Mouse (Mus musculus) embryo, embryonic 11.5 days (tissue): ENCODE results near the gene Rrm1.
"Not testable (repeated sequence)": the region's sequence is repeated elsewhere in the genome, so short reads cannot be mapped to it uniquely, and the experiment has no call there.

ENCODE experiments used
- DNase-seq: peaks from one replicate; pipeline ENCODE4 v3.0.0-alpha.2; 2012; ENCODE audit warnings: low read depth, low spot score

The Rrm1 gene

DNA sequence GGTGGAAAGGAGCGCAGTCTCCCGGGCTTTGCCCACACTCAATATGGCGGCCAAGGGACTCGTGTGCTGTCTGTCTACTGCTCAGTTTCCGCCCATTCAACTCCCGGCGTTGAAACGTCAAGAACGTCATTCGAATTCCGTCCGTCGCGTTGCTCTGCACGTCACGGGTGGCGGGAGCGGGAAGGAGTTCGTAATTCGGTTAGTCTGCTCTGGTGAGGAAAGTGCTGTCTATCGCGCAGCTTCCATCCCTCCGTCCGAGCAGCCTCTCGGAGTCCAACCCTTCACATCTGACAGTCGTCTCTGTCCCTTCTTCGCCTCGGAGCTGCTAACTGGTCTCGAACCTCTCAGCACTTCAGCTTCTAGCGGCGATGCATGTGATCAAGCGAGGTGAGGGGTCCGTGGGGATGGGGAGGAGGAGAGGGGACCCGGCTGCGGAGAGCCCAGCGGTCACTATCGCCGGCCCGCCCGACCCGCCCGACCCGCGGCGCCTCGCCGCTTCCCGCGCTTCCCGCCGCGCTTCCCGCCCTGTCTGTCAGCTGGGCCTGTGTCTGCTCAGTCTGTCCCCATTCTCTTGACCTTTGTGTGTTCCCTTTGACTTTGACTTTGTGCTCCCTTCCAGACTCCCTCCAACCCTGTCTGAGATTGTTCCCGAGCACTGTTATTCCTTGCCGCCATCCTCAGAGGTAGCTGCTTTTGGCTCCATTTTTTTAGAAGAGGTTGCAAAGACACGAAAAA, at the start of gene Rrm1:
TSS of gene Rrm1 (plus strand) at position 39 of the 735 bp plus-strand sequence.
- peak; percentile 95 for DNase-seq

DNA sequence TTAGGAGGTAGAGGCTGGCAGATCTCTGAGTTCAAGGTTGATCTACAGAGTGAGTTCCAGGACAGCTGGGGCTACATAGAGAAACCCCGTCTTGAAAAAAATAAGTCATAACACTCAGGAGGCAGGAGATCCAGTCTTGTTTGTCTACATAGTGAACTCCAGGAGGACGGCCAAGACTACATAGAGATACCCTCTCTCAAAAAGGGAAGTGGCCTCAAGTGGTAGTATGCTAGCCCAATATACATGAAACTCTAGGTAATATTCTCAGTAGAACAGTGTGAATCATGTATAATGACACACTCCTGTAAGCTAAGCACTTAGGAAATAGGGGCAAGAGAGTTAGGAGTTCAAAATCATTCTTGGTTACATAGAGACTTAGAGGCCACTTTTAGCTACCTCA, 47.6 kb upstream of the Rrm1 start:
- DNase-seq: no peak

DNA sequence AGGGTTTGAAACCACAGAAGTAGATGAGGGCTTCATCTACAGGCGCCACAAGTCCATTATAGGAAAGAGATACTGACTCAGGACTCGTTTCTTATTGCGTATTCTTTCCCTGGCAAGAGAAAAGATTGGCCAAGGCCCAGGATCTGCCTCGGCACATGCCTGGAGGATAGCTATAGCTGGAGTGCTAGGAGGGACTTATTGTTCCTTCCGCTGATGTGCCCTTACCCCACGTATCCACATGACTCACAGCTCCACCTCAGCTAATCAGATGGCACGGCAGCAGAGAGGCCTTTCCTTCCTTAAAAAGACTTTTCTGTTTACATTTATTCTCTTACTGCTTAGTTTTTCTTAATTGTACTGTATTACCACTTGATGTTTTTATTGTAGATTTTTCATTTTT, 45.6 kb upstream of the Rrm1 start:
- no peak for DNase-seq

DNA sequence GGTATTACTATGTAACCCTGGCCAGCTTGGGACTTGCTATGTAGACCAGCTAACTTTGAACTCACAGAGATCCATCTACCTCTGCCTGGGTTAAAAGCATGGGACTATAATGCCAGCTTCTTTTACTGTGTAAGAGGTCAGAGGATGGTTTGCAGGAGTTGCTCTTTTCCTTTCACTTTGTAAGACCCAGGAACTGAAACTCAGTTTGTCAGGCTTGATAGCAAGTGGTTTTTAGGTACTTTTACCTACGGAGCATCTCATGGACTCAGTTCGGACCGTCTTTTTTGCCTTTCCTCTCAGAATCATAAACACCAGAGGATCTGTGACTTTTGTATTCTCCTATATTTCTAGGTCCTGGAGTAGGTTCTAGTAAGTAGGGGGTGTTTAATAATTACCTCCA, 45.2 kb upstream of the Rrm1 start:
- no peak for DNase-seq

DNA sequence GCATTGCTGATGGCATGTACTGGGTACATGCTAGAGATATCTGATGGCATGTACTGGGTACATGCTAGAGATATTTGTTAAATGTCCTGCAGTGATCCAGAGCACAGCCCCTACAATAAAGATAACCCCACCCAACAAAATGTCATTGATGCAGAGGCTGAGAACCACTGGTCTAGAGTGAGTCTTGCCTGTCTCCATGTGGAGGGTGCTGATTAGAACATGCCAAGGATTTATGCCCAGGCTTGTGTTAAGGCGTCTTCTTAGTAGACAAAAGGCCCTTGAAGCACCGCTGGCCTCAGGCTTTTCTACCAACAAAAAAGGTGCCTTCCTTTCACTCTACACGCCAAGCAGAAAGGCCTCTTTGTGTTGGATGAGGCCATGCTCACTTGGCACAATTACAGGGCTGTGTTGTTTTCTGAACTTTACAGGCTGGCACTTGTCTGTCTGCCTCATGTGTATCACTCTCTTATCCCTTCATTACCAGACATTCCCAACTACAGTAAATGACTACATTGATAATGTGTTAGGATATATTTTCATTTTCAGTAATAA, 42.2 kb upstream of the Rrm1 start:
- DNase-seq: no peak

DNA sequence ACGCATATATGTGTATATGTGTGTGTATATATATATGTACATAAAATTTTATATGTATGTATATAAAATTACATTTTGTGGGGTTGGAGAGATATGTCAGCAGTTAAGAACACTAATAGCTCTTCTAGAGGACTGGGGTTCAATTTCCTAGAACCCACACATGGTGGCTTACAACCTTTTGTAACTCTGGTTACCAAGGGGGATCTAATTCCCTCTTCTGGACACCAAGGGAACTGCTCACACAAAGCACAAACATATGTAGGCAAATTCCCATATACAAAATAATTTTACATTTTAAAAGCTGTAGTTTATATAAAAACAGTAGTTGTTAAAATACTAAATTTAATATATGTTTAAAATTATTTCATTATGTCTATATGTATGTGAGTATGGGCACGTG, 37.4 kb upstream of the Rrm1 start:
- DNase-seq: no peak

DNA sequence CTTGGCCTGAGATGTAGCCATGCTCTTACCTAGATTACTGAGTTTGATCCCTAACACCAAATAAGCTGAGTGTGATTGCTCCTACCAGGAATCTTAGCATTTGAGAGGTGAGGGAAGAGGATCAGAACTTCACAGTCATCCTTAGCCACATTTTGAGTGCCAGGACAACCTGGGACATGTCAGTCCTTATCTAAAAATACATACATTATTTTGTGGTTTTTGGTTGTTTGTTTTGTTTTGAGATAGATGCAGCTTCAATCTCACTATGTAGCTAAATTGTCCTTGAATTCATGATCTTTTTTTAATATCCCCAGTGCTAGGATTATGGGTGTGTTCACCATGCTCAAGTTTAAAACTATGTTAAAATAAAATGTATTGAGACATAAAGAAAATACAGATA, 34.1 kb upstream of the Rrm1 start:
- no peak for DNase-seq

DNA sequence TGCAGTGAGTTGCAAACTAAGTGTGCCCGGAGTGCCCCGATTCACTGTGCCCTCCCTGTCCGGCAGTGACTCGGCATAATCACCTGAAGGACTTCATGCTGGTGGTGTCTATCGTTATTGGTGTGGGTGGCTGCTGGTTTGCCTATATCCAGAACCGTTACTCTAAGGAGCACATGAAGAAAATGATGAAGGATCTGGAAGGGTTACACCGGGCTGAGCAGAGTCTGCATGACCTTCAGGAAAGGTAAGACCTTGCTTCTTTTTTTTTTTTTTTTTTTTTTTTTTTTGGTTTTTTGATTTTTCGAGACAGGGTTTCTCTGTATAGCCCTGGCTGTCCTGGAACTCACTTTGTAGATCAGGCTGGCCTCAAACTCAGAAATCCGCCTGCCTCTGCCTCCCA, 26.2 kb upstream of the Rrm1 start:
- not testable (repeated sequence) for DNase-seq

DNA sequence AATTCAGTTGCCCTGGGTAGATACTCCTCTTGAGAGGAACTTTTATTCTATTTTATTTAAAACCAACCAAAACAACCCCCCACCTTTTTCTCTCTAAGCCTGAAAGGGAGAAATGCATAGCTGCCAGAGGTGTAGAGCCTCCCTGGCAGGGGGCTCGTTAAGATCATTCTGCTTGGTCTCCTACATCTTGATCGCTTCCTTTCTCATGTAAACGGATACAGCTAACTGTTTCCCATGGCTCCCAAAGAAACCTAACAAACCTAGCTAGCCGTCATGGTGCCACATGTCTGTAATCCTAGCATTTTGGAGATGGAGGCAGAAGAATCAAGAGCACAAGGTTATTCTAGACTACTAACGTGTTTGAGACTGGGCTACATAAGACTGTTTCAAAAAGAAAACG, 25.7 kb upstream of the Rrm1 start:
- DNase-seq: no peak

DNA sequence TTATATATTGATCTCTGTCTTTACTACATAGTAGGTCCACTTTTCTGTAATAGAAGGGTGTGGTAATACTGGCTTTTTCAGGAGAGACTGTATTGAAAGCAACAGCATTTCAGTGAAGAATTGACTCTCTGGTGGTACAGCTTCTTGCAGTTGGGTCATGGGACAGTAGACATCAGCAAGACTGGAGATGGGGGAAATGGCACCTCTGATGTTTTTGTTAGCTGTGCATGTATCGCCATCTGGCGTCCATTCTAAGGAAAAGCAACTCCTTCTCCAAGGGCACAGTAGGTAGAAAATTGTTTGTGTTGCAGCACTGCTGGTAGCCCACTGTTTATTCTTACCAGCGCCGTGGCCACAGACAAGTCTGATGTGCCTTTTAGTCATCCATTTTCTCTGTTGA, 24.1 kb upstream of the Rrm1 start:
- peak; percentile 56 for DNase-seq

DNA sequence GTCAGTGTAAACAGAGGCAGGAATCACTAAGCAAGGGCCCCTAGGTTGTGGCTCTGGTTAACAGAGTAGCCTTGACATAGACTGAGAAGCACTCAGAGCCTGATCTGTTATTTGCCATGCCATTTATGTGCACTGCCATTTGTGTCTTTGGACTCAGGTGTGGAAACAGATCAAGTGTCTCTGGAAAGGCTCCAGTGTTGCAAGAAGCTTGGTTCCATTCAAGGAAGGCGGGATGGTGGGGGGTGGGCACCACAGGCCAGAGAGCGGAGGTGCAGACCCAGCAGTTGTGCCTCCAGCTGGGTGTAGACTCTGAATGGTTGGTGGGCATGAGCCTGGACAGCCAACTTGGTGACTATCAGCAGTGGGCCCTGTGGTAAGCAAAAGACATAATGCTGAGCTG, 19.5 kb upstream of the Rrm1 start:
- DNase-seq: no peak

DNA sequence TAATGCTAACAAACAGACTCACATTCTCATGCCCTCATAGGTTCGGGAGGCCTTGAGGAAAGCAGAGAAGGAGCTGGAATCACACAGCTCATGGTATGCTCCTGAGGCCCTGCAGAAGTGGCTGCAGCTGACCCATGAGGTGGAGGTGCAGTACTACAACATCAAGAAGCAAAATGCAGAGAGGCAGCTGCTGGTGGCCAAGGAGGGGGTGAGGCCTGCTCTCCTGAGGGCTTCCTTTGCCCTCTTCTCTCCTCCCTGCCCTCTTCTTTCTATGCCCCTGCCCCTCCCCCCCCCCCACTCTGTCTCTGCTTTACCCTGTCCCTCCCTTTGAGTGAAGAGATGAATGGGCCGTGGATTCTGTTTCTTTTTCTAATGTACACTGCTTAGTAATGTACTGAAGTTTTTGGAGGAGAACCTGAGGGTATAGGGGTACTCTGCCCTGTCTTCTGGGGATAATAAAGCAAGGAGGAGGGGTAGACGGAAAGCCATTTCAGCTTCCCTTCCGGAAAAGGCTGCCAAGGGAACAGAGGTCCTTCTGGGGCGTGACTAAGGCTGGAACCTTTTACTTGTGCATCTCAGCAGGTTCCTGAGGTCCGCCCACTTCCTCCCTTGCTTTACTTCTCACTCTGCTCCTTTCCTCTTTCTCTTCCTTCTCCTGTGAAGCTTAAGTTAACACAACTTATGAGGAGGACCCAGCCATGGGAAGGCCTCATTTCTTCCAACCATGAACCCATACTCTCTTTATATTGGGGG, 15.4 kb upstream of the Rrm1 start:
- no peak for DNase-seq

DNA sequence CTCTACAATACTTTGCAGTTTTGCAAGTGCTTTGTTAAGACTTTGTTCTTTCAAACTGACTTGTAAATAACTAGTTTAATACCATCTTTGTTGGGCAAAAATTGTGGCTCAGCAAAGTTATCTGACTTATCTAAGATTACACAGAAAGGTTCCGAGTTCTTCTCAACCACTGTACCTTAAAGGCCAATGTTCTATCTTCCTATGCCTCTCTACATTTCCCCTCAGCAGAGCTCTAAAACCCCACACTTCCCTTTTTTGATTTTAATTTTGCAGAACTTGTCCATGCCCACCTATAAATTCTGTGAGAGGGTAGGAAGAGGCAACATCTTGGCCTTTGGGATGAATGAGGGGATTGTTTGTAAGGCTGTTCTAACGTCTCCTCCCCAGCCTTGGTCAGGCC, 7.2 kb upstream of the Rrm1 start:
- DNase-seq: no peak

DNA sequence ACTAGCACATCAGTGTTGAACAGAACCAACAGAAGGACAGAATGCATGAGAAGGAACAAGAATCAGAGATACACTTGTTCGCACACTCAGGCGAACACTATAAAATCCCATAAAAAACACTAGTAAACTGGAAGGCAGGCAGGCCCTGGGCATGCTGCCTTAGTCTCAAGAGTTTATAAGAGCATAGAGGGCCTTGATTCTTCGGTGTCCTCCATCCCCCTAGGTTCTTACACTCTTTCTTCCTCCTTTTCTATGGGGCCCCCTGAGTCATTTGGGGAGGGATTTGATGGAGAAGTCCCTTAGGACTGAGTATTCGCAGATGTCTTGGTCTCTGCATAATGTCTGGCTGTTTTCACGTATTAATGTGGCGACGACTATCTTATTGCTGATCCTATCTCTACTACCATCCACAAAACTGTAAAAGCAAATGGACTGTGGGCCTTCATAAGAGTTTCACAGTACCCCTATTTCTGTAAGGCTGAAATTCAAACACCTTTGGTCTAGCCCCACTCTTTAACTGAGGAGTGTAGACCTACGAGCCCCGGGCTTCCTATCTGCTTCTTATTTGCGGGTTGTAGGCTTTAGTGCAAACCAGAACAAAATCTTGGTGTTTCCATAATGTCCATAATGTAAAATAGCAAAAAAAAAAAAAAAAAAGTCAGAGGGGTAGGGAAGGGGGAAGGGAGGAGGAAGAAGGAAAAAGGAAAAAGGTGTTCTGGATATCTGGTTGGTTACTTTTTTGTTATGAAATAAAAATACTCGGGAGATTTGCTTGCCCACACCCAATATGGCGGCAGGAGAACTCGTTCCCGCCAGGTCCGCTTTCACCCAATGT, 456 bp upstream of the Rrm1 start:
- DNase-seq: no peak

DNA sequence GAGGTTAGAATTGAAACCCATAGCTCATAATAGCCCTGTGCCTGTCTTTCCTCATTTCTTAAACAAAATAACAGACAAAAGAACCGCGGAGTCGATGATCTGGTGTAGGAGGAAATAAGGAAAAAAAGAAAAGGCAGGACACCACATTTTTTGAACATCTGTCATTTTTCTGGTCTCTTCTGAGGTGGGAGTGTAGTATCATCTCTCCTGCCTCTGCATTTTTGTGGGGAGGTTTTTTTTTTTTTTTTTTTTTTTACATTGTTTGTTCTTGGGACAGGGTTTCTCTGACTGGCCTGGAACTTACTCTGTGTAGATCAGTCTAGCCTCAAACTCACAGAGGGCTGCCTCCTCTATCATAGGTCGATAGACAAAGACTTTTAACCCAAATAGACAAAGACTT, 937 bp downstream of the Rrm1 start:
- DNase-seq: no peak

DNA sequence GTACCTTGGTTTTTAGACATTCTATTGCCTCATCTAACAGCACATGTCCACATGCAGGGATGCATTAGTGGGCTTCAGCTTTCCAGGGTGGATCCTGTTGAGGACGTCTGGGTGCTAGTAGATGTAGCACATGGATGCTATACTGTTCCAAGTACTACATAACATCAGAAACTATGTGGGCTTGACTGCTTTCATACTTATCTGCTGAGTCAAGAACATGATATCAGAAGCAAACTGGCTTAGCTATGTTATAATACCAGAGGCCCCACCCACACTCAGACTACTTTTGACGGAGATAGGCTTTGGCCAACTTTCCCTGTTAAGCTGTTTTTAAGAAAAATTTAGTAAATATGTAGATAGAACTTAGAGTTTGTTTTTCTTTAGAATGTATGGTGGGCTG, 2.8 kb downstream of the Rrm1 start:
- no peak for DNase-seq

DNA sequence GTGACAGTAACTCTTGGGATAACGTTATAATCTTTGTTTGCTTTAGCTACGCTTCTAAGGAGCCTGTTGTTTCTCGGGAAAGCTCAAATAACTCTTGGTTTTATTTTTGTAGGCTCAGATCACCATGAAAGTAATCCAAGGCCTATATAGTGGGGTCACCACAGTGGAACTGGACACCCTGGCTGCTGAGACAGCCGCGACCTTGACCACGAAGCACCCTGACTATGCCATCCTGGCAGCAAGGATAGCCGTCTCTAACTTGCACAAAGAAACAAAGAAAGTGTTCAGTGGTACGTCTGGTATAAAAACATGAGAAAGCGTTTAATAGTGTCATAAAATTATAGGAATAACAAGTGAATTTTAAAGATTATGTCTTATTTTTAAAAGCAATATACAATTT, 4.9 kb downstream of the Rrm1 start:
- DNase-seq: no peak

DNA sequence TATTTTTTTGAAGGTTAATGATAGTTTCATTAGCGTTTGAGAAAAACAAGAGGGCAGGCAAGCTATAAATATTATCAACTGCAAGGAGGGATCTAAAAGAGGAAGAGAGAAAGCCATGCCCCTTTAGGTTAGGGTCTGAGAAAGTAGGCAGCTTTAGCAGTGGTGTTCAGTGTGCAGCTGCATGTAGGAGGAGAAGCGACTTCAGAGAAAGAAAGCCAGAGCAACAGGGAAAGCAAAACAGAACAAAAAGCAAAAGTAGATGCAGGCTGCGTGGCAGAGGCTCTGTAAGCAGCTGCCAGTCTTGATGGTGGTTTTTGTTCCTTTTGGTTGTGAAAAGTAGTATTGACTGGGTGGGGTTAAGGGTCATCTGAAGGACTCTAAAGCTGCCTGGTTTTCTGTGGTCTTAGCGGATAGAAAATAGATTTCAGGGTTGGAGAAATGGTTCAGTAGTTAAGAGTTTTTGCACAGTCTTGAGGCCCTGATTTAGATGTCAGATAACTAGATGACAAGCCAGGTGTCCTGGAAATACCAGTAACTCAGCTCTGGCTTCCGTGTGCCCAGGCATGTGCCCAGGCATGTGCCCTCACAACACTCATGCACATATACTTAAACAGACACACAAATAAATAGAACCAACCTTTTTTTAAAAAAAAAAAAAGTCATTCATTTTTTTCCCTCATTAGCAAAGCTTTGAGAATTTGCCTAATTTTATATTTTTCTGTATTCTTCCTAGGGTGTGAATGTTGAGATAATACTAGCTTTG, 17.3 kb downstream of the Rrm1 start:
- no peak for DNase-seq

DNA sequence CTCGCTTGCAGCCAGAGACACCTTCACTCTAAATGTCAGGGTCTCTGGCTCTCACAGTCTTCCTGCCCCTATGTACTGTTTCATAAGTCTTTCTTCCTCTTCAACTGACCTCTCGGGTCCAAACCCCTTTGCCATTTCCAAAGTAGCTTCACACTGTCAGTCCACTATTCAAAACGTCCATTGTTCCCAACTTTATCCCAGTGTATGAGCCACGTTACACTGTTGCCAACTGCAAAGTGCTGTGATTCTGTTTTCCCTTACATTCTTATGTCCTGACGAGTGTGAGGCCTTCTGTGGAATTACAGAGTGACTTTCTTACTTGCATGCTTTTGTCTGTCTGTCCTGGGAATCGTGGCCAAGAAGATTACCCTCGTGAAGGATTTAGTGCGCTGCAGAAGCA, 26.1 kb downstream of the Rrm1 start:
- DNase-seq: no peak

DNA sequence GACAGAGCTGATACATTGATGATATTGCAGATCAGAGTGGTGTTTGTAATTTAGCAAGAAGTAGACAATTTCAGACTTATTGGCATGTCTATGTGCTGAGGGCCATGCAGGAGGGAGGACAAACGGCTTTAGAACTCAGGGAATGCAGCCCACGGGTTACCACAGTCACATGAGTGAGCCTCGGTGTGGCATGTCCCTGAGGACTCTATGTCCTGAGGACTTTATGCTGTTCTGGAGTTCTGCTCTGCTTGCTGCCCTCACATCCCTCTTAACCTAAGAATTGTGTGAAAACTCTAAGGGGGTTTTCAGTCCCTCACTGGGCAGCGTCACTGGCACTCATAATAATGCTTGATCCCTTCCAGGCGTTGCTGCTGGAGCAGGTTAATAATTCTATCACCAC, 31.2 kb downstream of the Rrm1 start:
- no peak for DNase-seq

DNA sequence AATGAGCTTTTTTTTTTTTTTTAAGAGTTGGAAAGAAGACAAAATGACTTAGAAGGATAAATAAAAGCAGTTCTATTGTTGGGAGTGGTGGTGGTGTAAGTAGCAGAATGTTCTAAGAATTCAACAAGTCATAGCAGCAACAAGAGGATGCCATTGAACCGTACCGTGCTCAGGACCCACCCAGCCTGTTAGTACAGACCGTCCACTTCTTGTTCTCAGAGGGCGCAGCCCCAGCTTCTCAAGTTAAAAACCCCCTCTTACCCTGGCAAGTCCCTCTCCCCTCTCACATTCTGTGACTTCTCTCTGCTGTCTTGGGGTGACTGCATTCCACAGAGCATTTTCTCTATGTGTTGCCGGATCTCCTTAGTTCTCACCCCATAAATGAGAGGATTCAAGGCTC, 35.1 kb downstream of the Rrm1 start:
- no peak for DNase-seq

DNA sequence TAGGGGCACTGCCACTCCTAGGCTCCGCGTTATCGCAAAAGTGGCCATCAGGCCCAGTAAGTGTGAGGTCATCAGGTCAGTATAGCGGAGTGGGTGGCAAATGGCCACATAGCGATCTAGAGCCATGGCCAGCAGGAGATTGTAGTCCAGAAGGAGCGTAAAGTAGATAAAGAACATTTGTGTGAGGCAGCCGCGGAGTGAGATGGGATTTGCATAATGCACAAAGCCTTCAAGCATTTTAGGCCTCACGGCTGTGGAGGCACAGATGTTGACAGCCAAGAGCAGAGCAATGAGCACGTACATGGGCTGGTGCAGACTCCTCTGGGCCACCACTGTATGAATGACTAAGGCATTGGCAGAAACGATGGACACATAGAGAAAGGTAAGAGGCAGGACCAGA, 35.9 kb downstream of the Rrm1 start:
- no peak for DNase-seq
